15 mouse cellular contexts compared by ENCODE assay signal in the genomic region with DNA sequence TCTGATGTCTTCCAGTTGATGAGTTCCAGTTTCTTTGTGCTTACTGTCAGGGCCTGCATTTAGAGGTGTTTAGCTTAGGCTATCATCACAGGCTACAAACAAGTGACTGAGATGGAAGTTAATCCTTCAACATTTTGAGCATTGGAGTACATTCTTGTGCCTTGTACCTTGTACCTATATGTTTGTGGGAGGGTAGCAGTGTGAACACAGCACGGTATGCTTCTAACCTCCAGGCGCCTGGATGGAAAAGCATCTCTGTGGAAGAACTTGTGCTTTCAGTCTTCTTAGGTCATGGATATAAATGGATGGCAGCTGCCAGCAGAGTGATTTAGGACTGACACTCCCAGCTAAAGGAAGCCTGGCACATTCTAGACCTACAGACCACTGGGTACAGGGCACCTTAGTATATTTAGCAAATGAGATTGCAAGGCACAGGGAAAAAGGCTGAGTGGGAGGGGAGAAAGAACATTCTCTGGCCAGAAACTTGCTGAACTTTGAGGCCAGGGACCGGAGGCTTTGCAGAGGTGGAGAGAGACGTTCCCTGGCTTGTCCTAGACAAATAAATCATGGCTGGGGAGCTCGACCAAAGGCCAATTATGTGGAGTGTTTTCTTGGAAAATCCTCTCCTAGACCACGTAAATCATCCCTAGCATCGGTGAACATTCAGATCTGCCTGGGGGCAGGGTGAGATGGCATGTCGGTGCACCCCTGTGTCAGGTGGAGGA.
A peak's percentile ranks its signal among the peaks of the same experiment; 100 is the strongest.
DNase-seq lines count a peak whose midpoint lies in the region; ATAC-seq and TF ChIP-seq lines count a peak whose summit lies in the region.
"Had no signal": no experiment of that assay in that cellular context is flagged by ENCODE, and none has a peak within 500 bp of the region (broad histone marks: within the 10 kb centered on the region; RNA-seq: fewer than 3 reads in every experiment).

No protein-coding gene starts in this region.

- no peaks in the 10 kb centered on the region for H3K27me3 ChIP-seq in limb, embryonic 13.5 days
- peaks cover 13% of the 10 kb centered on the region for H3K27me3 ChIP-seq in limb, embryonic 10.5 days (ENCODE audit: low read depth, poor library complexity, severe bottlenecking)
- no peaks in the 10 kb centered on the region for H3K27me3 ChIP-seq in Patski
- no peaks in the 10 kb centered on the region for H3K27me3 ChIP-seq in heart, adult 2 months (ENCODE audit: control insufficient read depth, insufficient read depth, low read length)
- H3K27me3 ChIP-seq: heart, embryonic 15.5 days; liver, embryonic 13.5 days had no signal

- H3K4me1 ChIP-seq in limb, embryonic 13.5 days, result 0 out of 2 replicates have a peak, but pooled peaks cover 11% of the 10 kb centered on the region
- H3K4me1 ChIP-seq in limb, embryonic 10.5 days, result peaks cover 4% of the 10 kb centered on the region; the same call in 1 of the 2 replicates
- no peaks in the 10 kb centered on the region for H3K4me1 ChIP-seq in heart, adult 2 months (ENCODE audit: control insufficient read depth, insufficient read depth, low read length)
- H3K4me1 ChIP-seq: heart, embryonic 15.5 days; liver, embryonic 13.5 days had no signal

- intact Hi-C loops in heart, adult 2 months (cut with DNase I), result no loop called here

- no peak overlapping the region for H3K4me2 ChIP-seq in limb, embryonic 13.5 days (replicated peaks)
- H3K4me2 ChIP-seq: heart, embryonic 15.5 days; liver, embryonic 13.5 days had no signal

- DNase-seq in limb, embryonic 10.5 days (ENCODE audit: low spot score), result no peak
- peak; percentile 38 for DNase-seq in Patski (ENCODE audit: low read depth, low spot score)
- peak; percentile 78 for DNase-seq in gastrocnemius, postnatal 25 days
- peak; percentile 72 to 93 for DNase-seq in kidney, postnatal 25 days
- no peak for DNase-seq in thymus, postnatal 25 days
- DNase-seq in heart, adult 2 months, result no peak
- no peak for DNase-seq in heart, adult 8-10 months (ENCODE audit: low spot score)
- DNase-seq: adrenal gland, postnatal 10 days; cerebellum, adult 18-20 months; forebrain, postnatal 0 days; liver, embryonic 13.5 days; retina, postnatal 1 day had no signal

- no peak for TF ChIP-seq POLR2A in heart, adult 2 months (IDR thresholded peaks at IDR 0.05; ENCODE audit: insufficient read depth, low read depth, low read length)

- H3K9ac ChIP-seq in limb, embryonic 13.5 days, result no peak overlapping the region
- H3K9ac ChIP-seq in heart, adult 2 months (ENCODE audit: low read depth, low read length), result no peak overlapping the region
- H3K9ac ChIP-seq: forebrain, postnatal 0 days; heart, embryonic 15.5 days; liver, embryonic 13.5 days had no signal

- in situ Hi-C loops in Patski (cut with MboI; ENCODE audit: low pct_unique_long_range_greater_than_20kb), result no loop called here

- no peaks in the 10 kb centered on the region for H3K36me3 ChIP-seq in limb, embryonic 13.5 days
- H3K36me3 ChIP-seq in limb, embryonic 10.5 days, result no peaks in the 10 kb centered on the region
- H3K36me3 ChIP-seq in heart, adult 2 months (ENCODE audit: control insufficient read depth, insufficient read depth, low read length), result no peaks in the 10 kb centered on the region
- H3K36me3 ChIP-seq: heart, embryonic 15.5 days; liver, embryonic 13.5 days had no signal

- no peak for ATAC-seq in limb, embryonic 13.5 days (ENCODE audit: low FRiP score, low read depth)
- no peak for ATAC-seq in Patski
- ATAC-seq: forebrain, postnatal 0 days; hindbrain, postnatal 0 days had no signal

- TF ChIP-seq CTCF in Patski (IDR thresholded peaks at IDR 0.05), result peak; percentile 25
- no peak for TF ChIP-seq CTCF in heart, adult 2 months (IDR thresholded peaks at IDR 0.05)

- CTCF ChIA-PET in Patski (lab: Charles Lee), result no interaction called here

- H3K9me3 ChIP-seq in limb, embryonic 13.5 days, result no peaks in the 10 kb centered on the region
- no peaks in the 10 kb centered on the region for H3K9me3 ChIP-seq in limb, embryonic 10.5 days (replicated peaks)
- H3K9me3 ChIP-seq: heart, embryonic 15.5 days; liver, embryonic 13.5 days had no signal

- 44% methylated on average over 8 of the region's 8 CpGs for WGBS in limb, embryonic 13.5 days
- WGBS in limb, embryonic 10.5 days, result 37% methylated on average over 8 of the region's 8 CpGs
- whole genome bisulfite sequencing in heart, adult 2 months, result 79% methylated on average over 8 of the region's 8 CpGs

- peak overlapping the region; percentile 28; the same call in 1 of the 2 replicates for H3K27ac ChIP-seq in limb, embryonic 13.5 days
- H3K27ac ChIP-seq in limb, embryonic 10.5 days, result no peak overlapping the region
- H3K27ac ChIP-seq in heart, adult 2 months, result no peak overlapping the region
- H3K27ac ChIP-seq: heart, embryonic 15.5 days; hindbrain, postnatal 0 days; liver, embryonic 13.5 days had no signal

- no peaks in the 10 kb centered on the region for H3K79me2 ChIP-seq in heart, adult 2 months (replicated peaks; ENCODE audit: control insufficient read depth, insufficient read depth, low read length)

- no peak overlapping the region for H3K4me3 ChIP-seq in limb, embryonic 13.5 days
- no peak overlapping the region for H3K4me3 ChIP-seq in limb, embryonic 10.5 days
- H3K4me3 ChIP-seq in heart, adult 2 months, result no peak overlapping the region
- H3K4me3 ChIP-seq: heart, embryonic 15.5 days; liver, embryonic 13.5 days had no signal

- TF ChIP-seq EP300 in heart, adult 2 months (IDR thresholded peaks at IDR 0.05; ENCODE audit: insufficient read depth, low read depth, low read length), result no peak

- POLR2A ChIA-PET in Patski (lab: Charles Lee), result no interaction called here

Comparison
In these comparisons a context has a peak if more than half of its experiments do, and no peak if none do; other contexts are left out.
1. DNase-seq: peak in Patski (single experiment), gastrocnemius, postnatal 25 days (single experiment) and kidney, postnatal 25 days (2 of 2); none in limb, embryonic 10.5 days (single experiment), thymus, postnatal 25 days (single experiment), heart, adult 2 months (0 of 2) and heart, adult 8-10 months (single experiment).